Mouse (Mus musculus) embryonic fibroblast, embryonic 13.5 days (primary cell): ENCODE data around the gene Tbc1d4. TPM values are rescaled to one million over a fixed set of nuclear protein-coding genes. Genes with fewer than 3 reads are reported as not detected.
"Not testable (repeated sequence)": the region's sequence is repeated elsewhere in the genome, so short reads cannot be mapped to it uniquely, and the experiment has no call there.

Experiments used
- H3K27ac ChIP-seq: 2 replicates; pipeline ENCODE4 v1.5.1; 2012; ENCODE audit warnings: low read length, control low read depth, inconsistent platforms; ENCODE audit not compliant: insufficient read depth
- H3K4me1 ChIP-seq: 2 replicates; pipeline ENCODE4 v1.6.1; 2011; ENCODE audit warnings: low read length; ENCODE audit not compliant: control insufficient read depth, insufficient read depth
- H3K4me3 ChIP-seq: 2 replicates; pipeline ENCODE4 v1.5.1; 2011; ENCODE audit warnings: mild to moderate bottlenecking, control low read depth, low read length; ENCODE audit not compliant: insufficient read depth
- CTCF ChIP-seq: IDR thresholded peaks from 2 replicates; pipeline ENCODE4 v1.5.1; 2011; ENCODE audit warnings: mild to moderate bottlenecking, control low read depth, low read length, moderate library complexity, borderline replicate concordance; ENCODE audit not compliant: insufficient read depth
- POLR2A ChIP-seq: IDR thresholded peaks from 2 replicates; pipeline ENCODE4 v1.6.1; 2011; ENCODE audit warnings: low read depth, mild to moderate bottlenecking, control low read depth, low read length, moderate library complexity
- polyA plus RNA-seq: library from polyadenylated mRNA; stranded (reverse); fragments of >200 nt; gene quantifications from 2 replicates; pipeline ENCODE4 v1.2.4, GENCODE M21; 2011; ENCODE audit warnings: low read depth; ENCODE audit not compliant: missing spikeins, insufficient read length

Gene Tbc1d4
- polyA plus RNA-seq, 1 experiment = 3.2 TPM

GRCm38 (mm10) chr14:101596691-101597090 is 12.3 kb downstream of the Tbc1d4 start:
- no peak overlapping the region for H3K4me3 ChIP-seq
- H3K27ac ChIP-seq = no peak overlapping the region
- no peaks in the 10 kb centered on the region for H3K4me1 ChIP-seq
- TF ChIP-seq POLR2A = no peak
- no peak for TF ChIP-seq CTCF

- TF ChIP-seq CTCF (no peak), POLR2A (no peak)
- H3K4me3 ChIP-seq = no peak overlapping the region
- H3K4me1 ChIP-seq = no peaks in the 10 kb centered on the region
- no peak overlapping the region for H3K27ac ChIP-seq
Measured at GRCm38 (mm10) chr14:101595301-101596080, 13.5 kb downstream of the Tbc1d4 start.

GRCm38 (mm10) chr14:101594001-101594400 is 15.0 kb downstream of the Tbc1d4 start:
- H3K4me3 ChIP-seq = no peak overlapping the region

GRCm38 (mm10) chr14:101593340-101593739 is 15.7 kb downstream of the Tbc1d4 start:
- H3K4me1 ChIP-seq = no peaks in the 10 kb centered on the region
- no peak overlapping the region for H3K27ac ChIP-seq
- TF ChIP-seq CTCF = no peak
- no peak for TF ChIP-seq POLR2A
- no peak overlapping the region for H3K4me3 ChIP-seq

More at GRCm38 (mm10) chr14:101594001-101594400, 15.0 kb downstream of the Tbc1d4 start:
- Histone ChIP-seq H3K4me1 (no peaks in the 10 kb centered on the region), H3K27ac (no peak overlapping the region)
- TF ChIP-seq POLR2A (no peak), CTCF (no peak)

GRCm38 (mm10) chr14:101591101-101591500 is 17.9 kb downstream of the Tbc1d4 start:
- TF ChIP-seq POLR2A (no peak), CTCF (no peak)
- no peaks in the 10 kb centered on the region for H3K4me1 ChIP-seq
- no peak overlapping the region for H3K27ac ChIP-seq
- H3K4me3 ChIP-seq = no peak overlapping the region

GRCm38 (mm10) chr14:101588209-101588991 is 20.6 kb downstream of the Tbc1d4 start:
- not testable (repeated sequence) for H3K4me3 ChIP-seq, H3K27ac ChIP-seq, H3K4me1 ChIP-seq

- H3K4me3 ChIP-seq, H3K27ac ChIP-seq, H3K4me1 ChIP-seq: not testable (repeated sequence)
Measured at GRCm38 (mm10) chr14:101587366-101588040, 21.5 kb downstream of the Tbc1d4 start.

GRCm38 (mm10) chr14:101586096-101586495 is 22.9 kb downstream of the Tbc1d4 start:
- TF ChIP-seq CTCF (no peak), POLR2A (no peak)
- no peak overlapping the region for H3K27ac ChIP-seq
- H3K4me1 ChIP-seq = no peaks in the 10 kb centered on the region
- H3K4me3 ChIP-seq = no peak overlapping the region

- TF ChIP-seq POLR2A = no peak
- TF ChIP-seq CTCF = no peak
- H3K4me3 ChIP-seq = no peak overlapping the region
- no peaks in the 10 kb centered on the region for H3K4me1 ChIP-seq
- H3K27ac ChIP-seq = no peak overlapping the region
Measured at GRCm38 (mm10) chr14:101575651-101576050, 33.3 kb downstream of the Tbc1d4 start.

GRCm38 (mm10) chr14:101574536-101574935 is 34.5 kb downstream of the Tbc1d4 start:
- no peak overlapping the region for H3K4me3 ChIP-seq
- no peak for TF ChIP-seq CTCF
- no peak for TF ChIP-seq POLR2A

More at GRCm38 (mm10) chr14:101574536-101574935, 34.5 kb downstream of the Tbc1d4 start:
- H3K4me1 ChIP-seq = peaks cover 4% of the 10 kb centered on the region; the same call in 1 of the 2 replicates
- H3K27ac ChIP-seq = no peak overlapping the region
